Mouse (Mus musculus) cerebellum, adult 11 months (tissue): ENCODE measurements around the gene Fzd5.

Source experiments
- DNase-seq: peaks from one replicate; pipeline ENCODE4 v3.0.0; 2022

Gene Fzd5

GRCm38 (mm10) chr1:64683039-64683438 is 54.5 kb downstream of the Fzd5 start:
- no peak for DNase-seq

DNA sequence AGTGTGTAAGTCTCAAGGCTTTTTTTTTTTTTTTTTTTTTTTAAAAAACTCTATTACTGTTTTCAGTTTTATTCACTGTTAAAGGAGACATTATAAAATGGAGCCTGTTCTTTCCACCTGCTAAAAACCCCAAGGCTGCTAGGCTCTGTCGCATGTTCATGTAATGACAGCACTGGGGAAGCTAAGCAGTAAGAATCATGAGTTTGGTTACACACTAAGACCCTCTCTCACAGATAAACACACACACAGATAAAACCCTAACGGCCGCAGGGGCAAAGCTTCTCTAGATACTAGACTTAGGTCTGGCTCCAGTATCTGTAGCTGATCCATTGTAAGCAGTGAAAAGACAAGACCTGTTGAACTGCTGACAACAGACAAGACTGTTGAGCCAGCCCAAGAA is 56.1 kb downstream of the Fzd5 start:
- DNase-seq: no peak
